Mouse (Mus musculus) lung, postnatal 0 days (tissue): ENCODE measurements around the gene Strn3.

Source experiments
- CTCF ChIP-seq: IDR thresholded peaks from 2 replicates; pipeline ENCODE4 v1.5.1; 2016; ENCODE audit warnings: antibody characterized with exemption, mild to moderate bottlenecking
- EP300 ChIP-seq: IDR thresholded peaks from 2 replicates; pipeline ENCODE4 v1.6.1; 2016; ENCODE audit warnings: antibody characterized with exemption, mild to moderate bottlenecking, control low read depth

DNA sequence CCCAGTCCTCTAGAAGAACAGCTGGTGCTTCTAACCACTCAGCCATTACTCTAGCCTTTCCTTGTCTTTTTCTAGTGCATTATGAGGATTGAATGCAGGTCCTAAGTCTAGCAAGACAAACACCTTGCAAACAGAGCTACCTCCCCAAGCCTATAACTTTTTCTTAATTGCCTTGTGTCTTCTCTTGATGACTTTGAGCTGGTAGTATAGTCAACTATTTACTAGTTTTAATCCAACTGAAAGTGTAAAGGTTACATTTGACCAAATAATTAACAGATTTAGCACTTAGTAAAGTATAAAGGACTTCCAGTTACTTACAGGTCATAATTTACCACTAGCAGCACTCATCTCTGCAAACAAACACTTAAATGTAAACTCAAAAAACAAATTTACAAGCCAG, 28.7 kb downstream of the Strn3 start:
- TF ChIP-seq CTCF: no peak
- TF ChIP-seq EP300: no peak
